Mouse (Mus musculus) lung, postnatal 0 days (tissue): ENCODE results near the gene Cdk5rap1.

Experiments
- CTCF ChIP-seq: IDR thresholded peaks from 2 replicates; pipeline ENCODE4 v1.5.1; 2016; ENCODE audit warnings: antibody characterized with exemption, mild to moderate bottlenecking
- EP300 ChIP-seq: IDR thresholded peaks from 2 replicates; pipeline ENCODE4 v1.6.1; 2016; ENCODE audit warnings: antibody characterized with exemption, mild to moderate bottlenecking, control low read depth

DNA sequence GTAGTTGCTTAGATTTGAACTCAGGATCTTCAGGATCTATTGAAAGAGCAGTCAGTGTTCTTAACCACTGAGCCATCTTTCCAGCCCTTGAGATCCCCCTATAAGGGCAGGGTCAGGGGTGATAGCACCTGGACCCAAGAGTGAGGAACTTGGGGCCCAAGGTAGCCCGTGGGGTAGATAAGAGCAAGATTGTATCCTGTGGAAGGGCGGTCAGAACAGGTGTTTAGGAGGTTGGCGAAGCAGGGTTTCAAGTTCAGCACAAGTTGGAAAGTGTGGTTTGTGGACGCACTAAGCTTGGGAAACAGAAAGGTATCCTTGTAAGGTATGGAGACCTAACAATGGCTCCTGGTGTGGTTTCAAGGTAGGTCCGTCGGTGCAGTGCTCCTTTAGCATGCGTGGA is 45.2 kb upstream of the Cdk5rap1 start:
- TF ChIP-seq CTCF (no peak), EP300 (no peak)
